Mouse (Mus musculus) liver, embryonic 14.5 days (tissue): Measurements from ENCODE around the gene Ppp5c. TPM values are rescaled to one million over a fixed set of nuclear protein-coding genes. Genes with fewer than 3 reads are reported as not detected.

ENCODE experiments used
- ATAC-seq: fragments of 200-750 bp; cut with Nextera tagmentation; 2 replicates; pipeline ENCODE4 v1.8.0; 2017; ENCODE audit warnings: moderate number of reproducible peaks, mild to moderate bottlenecking, moderate library complexity; ENCODE audit not compliant: insufficient read depth
- DNase-seq, 3 experiments: peaks; one replicate each; pipeline ENCODE4 v3.0.0-alpha.2; 2012 to 2013; ENCODE audit warnings: low read depth in 3 of 3, low spot score in 3 of 3
- H3K27ac ChIP-seq: fragments of 300-500 bp; sonication (generic); 2 replicates; pipeline ENCODE4 v1.5.1; 2014; ENCODE audit warnings: moderate library complexity, mild to moderate bottlenecking, control low read depth, inconsistent platforms
- H3K27me3 ChIP-seq: fragments of 300-500 bp; sonication (generic); 2 replicates; pipeline ENCODE4 v1.6.1; 2014; ENCODE audit warnings: mild to moderate bottlenecking, low read length, moderate library complexity; ENCODE audit not compliant: control insufficient read depth, insufficient read depth
- H3K36me3 ChIP-seq: fragments of 300-500 bp; sonication (generic); replicated peaks from 2 replicates; pipeline ENCODE4 v1.6.1; 2014; ENCODE audit warnings: low read depth; ENCODE audit not compliant: control insufficient read depth, insufficient read depth
- H3K4me1 ChIP-seq, 2 experiments: fragments of 200-500 bp in 1 of 2; fragments of 300-500 bp in 1 of 2; sonication (generic) in 1 of 2; replicated peaks; 2 replicates each; pipeline ENCODE4 v1.6.1; 2012 to 2014; ENCODE audit warnings: antibody characterized with exemption in 1 of 2, inconsistent platforms in 1 of 2, low read length in 1 of 2; ENCODE audit not compliant: control insufficient read depth in 2 of 2, insufficient read depth in 2 of 2
- H3K4me2 ChIP-seq: fragments of 300-500 bp; sonication (generic); 2 replicates; pipeline ENCODE4 v1.6.1; 2014; ENCODE audit warnings: low read depth, mild to moderate bottlenecking, control low read depth, moderate library complexity
- H3K4me3 ChIP-seq, 2 experiments: fragments of 200-500 bp in 1 of 2; fragments of 300-500 bp in 1 of 2; sonication (generic) in 1 of 2; 2 replicates each; pipeline ENCODE4 v1.5.1; 2012 to 2014; ENCODE audit warnings: low read depth in 2 of 2, low read length in 2 of 2, mild to moderate bottlenecking in 2 of 2, control low read depth in 1 of 2, inconsistent platforms in 1 of 2, moderate library complexity in 1 of 2; ENCODE audit not compliant: insufficient read depth in 1 of 2
- H3K9ac ChIP-seq: fragments of 300-500 bp; sonication (generic); replicated peaks from 2 replicates; pipeline ENCODE4 v1.6.1; 2014; ENCODE audit warnings: mild to moderate bottlenecking, control low read depth, moderate library complexity
- H3K9me3 ChIP-seq: fragments of 300-500 bp; sonication (generic); 2 replicates; pipeline ENCODE4 v1.6.1; 2016; ENCODE audit warnings: low read length, mixed read lengths; ENCODE audit not compliant: control insufficient read depth
- CTCF ChIP-seq: IDR thresholded peaks from 2 replicates; pipeline ENCODE4 v1.5.1; 2016; ENCODE audit warnings: antibody characterized with exemption, low read depth, control low read depth
- EP300 ChIP-seq: IDR thresholded peaks from 2 replicates; pipeline ENCODE4 v1.6.1; 2016; ENCODE audit warnings: antibody characterized with exemption, low read depth
- WGBS: fragments of 180-500 bp; shearing (Covaris S2); extraction: QIAGEN DNeasy Blood & Tissue Kit; methylation state at CpG from one replicate; pipeline ENCODE4 v1.1.7; 2014; ENCODE audit not compliant: insufficient replicate concordance; 5-methylcytosine and 5-hydroxymethylcytosine counted together
- polyA plus RNA-seq, 2 experiments: library from polyadenylated mRNA; depleted of rRNA in 1 of 2; stranded (reverse) in 1 of 2; unstranded in 1 of 2; fragments of >200 nt; fragmentation: Nextera tagmentation in 1 of 2; extraction: Ambion mirVana in 1 of 2; gene quantifications; 2 replicates each; pipeline versions ENCODE4 v1.2.1 to v1.2.3; 2012 to 2014

Gene Ppp5c
- polyA plus RNA-seq, 2 experiments, result 38.5 to 68.3 TPM

GRCm38 (mm10) chr7:16987541-16988149 is 40.1 kb downstream of the Ppp5c start:
- no peak for TF ChIP-seq EP300
- no peak for TF ChIP-seq CTCF
- Histone ChIP-seq H3K9ac (no peak overlapping the region), H3K36me3 (no peaks in the 10 kb centered on the region)

GRCm38 (mm10) chr7:16982859-16983568 is 44.7 kb downstream of the Ppp5c start, which contains the start of gene Gm42372:
TSS of gene Gm42372 (plus strand) at chr7:16983086.
- Histone ChIP-seq H3K4me1 (peaks cover 5 to 20% of the 10 kb centered on the region in 2 experiments), H3K36me3 (no peaks in the 10 kb centered on the region), H3K9me3 (no peaks in the 10 kb centered on the region), H3K27ac (no peak within 1 kb of the TSS), H3K4me2 (no peak within 1 kb of the TSS), H3K27me3 (no peaks in the 10 kb centered on the region), H3K9ac (no peak within 1 kb of the TSS), H3K4me3 (no peak within 1 kb of the TSS)
- ATAC-seq, result no peak
- DNase-seq, result no peak
- TF ChIP-seq CTCF (no peak), EP300 (no peak)
- 35% methylated on average over 26 of the region's 26 CpGs for WGBS

More at GRCm38 (mm10) chr7:16987541-16988149, 40.1 kb downstream of the Ppp5c start:
- 62% methylated on average over 7 of the region's 7 CpGs for WGBS
- Histone ChIP-seq H3K9me3 (no peaks in the 10 kb centered on the region), H3K4me1 (peaks cover 0 to 13% of the 10 kb centered on the region in 2 experiments; a peak in 2 of 4 replicates), H3K4me3 (no peak overlapping the region), H3K4me2 (no peak overlapping the region), H3K27ac (no peak overlapping the region), H3K27me3 (no peaks in the 10 kb centered on the region)
- DNase-seq (no peak), ATAC-seq (no peak)

GRCm38 (mm10) chr7:16980348-16980747 is 47.4 kb downstream of the Ppp5c start:
- peak overlapping the region; percentile 43 for H3K9ac ChIP-seq
- H3K4me2 ChIP-seq, result peak overlapping the region; percentile 61
- peak overlapping the region; percentile 42 for H3K27ac ChIP-seq
- ATAC-seq (peak; percentile 17; the same call in 1 of the 2 replicates), DNase-seq (no peak)
- H3K36me3 ChIP-seq, result no peaks in the 10 kb centered on the region
- under 1% methylated on average over 12 of the region's 12 CpGs for WGBS
- TF ChIP-seq EP300 (no peak), CTCF (no peak)
- H3K4me3 ChIP-seq, result peak overlapping the region; percentile 32 to 37
- no peaks in the 10 kb centered on the region for H3K27me3 ChIP-seq
- no peaks in the 10 kb centered on the region for H3K9me3 ChIP-seq
- peaks cover 9 to 25% of the 10 kb centered on the region in 2 experiments for H3K4me1 ChIP-seq

GRCm38 (mm10) chr7:16978593-16978992 is 49.1 kb downstream of the Ppp5c start:
- Histone ChIP-seq H3K9me3 (no peaks in the 10 kb centered on the region), H3K4me2 (peak overlapping the region; percentile 33), H3K27ac (peak overlapping the region; percentile 22), H3K36me3 (no peaks in the 10 kb centered on the region), H3K4me1 (peaks cover 9 to 25% of the 10 kb centered on the region in 2 experiments), H3K9ac (peak overlapping the region; percentile 20), H3K27me3 (no peaks in the 10 kb centered on the region), H3K4me3 (no peak overlapping the region)
- 53% methylated on average over 3 of the region's 3 CpGs for WGBS
- no peak for DNase-seq
- ATAC-seq, result peak; percentile 59; the same call in 1 of the 2 replicates
- no peak for TF ChIP-seq EP300

GRCm38 (mm10) chr7:16978173-16978572 is 49.6 kb downstream of the Ppp5c start:
- Histone ChIP-seq H3K4me1 (peaks cover 9 to 25% of the 10 kb centered on the region in 2 experiments), H3K9me3 (no peaks in the 10 kb centered on the region), H3K27ac (peak overlapping the region; percentile 22), H3K27me3 (no peaks in the 10 kb centered on the region), H3K36me3 (no peaks in the 10 kb centered on the region), H3K9ac (peak overlapping the region; percentile 20), H3K4me2 (peak overlapping the region; percentile 33), H3K4me3 (no peak overlapping the region)
- TF ChIP-seq CTCF (no peak), EP300 (no peak)
- WGBS, result 31% methylated on average over 6 of the region's 6 CpGs
- ATAC-seq, result peak; percentile 91
- peak in 2 of 3 experiments; percentile 47 to 50 for DNase-seq
